Mouse (Mus musculus) CD4-positive helper T cell, adult 2 months (primary cell): ENCODE measurements around the gene Samd10.

Experiments
- DNase-seq: peaks from one replicate; pipeline ENCODE4 v3.0.0-alpha.2; 2012; ENCODE audit warnings: low read depth, missing footprints, low spot score

Gene Samd10

DNA sequence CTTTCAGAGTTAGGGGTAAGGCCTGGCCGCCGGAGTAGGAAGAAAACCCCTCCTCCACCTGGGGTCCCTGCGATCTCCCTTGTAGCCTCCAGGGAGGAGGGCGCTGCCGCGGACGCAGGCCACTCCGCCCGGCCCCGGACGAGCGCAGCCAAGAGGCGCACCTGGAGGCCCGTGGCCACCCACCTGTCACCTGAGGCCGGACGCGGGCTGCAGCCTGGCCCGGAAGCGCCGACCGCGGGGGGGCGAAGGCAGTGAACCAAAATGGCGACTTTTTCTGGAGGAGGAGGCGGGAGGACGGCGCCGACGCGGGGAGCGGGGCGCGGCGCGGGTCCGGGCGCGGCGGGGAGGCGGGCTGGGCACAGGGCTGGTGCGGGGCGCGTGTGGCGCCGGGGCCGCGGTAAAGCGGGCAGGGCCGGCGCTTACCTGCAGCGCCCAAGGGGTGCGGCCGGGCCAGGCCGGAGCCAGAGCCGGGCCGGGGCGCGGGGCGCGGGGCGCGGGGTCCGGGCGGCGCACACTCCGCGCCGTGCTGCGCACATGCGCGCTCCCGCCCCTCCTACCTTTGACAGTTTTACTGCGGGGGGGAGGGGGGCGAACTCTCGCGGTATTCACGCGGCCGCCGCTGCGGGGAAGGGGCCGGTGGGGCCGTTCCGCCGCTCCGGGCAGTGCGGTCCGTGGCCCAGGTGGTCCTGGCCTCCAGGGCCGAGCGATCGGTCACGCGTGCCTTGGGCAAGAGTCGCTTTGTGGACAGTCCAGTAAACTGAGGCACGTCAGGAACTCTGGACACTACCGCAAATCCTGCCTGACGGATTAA, 6.6 kb downstream of the Samd10 start, which contains the start of gene Zfp512b:
TSS of gene Zfp512b (minus strand) at position 573 of the 811 bp plus-strand sequence.
- peak; percentile 76 for DNase-seq

- peak; percentile 68 for DNase-seq
Measured at GRCm38 (mm10) chr2:181591528-181592085, 7.4 kb downstream of the Samd10 start, which contains the start of gene Prpf6. Gene Prpf6 (plus strand): TSS chr2:181591868.

DNA sequence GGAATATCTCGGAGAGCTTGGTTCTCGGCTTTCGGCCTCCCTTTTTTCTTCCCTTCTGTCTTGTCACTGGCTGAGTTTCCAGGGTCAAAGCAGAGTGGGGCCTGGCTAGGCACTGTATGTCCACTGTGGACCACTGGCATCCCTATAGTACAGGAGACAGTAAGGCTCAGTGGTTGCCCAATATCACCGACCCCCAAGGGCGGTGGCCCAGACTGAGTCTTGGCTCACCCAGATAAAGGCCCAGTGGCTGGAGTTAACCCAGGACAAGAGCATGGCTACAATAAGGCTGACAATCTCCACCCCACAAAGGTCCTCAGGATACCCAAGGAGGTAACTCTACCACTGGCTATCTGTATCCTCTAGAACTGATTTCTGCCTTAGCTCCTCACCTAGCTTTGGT, 8.5 kb downstream of the Samd10 start:
- no peak for DNase-seq

GRCm38 (mm10) chr2:181589732-181590105, 9.3 kb downstream of the Samd10 start:
- DNase-seq, result no peak

DNA sequence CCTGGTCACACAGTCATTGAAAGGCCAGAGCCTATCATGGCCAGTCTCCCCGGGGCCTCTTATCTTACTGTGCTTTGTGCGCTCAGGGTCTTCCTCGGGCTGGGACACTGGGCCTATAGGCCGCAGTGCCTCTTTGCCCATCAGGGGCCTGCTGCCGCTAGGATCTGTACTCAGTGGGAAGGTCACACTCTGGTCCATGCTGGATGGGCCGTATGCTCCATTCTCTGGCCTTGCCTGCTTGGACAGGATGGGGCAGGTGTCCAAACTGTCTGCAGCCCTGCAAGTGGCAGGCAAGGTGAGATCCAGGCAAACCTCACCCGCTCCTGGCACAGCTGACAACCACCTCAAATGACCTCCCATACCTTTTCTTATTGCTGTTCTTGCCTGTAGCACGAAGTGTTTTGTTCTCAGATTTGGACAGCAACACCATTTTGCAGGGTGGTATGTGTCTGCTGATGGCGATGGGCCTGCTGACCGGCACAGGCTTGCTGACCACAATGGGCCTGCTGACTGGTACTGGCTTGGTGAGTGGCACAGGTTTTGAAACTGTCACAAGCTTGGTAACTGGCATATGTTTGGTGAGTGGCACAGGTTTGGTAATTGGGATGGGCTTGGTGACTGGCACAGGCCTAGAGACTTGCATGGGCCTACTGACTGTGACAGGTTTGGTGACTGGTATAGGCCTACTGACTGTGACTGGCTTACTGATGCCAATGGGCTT, 9.8 kb downstream of the Samd10 start:
- no peak for DNase-seq

GRCm38 (mm10) chr2:181588229-181588780, 10.7 kb downstream of the Samd10 start:
- DNase-seq, result no peak

GRCm38 (mm10) chr2:181587796-181588195, 11.2 kb downstream of the Samd10 start:
- no peak for DNase-seq

DNA sequence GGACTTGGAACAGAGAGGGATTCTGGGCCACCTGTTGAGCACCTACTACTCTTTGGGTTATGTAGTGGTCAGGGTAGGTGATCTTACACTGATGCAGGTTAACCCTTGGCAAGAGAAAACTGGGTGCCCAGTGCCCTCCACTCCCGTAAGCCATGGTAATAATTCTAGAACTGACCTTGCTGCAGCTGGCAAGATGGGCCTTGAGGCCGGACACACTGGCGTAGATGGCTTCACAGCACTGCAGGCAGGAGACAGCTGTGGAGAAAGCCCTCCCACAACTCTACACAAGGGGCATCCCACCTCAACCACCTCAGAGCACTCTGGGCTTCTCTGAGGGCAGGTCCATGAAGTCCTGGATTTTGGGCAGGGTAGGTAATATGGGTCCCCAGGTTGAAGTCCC, 12.9 kb downstream of the Samd10 start:
- DNase-seq, result no peak

DNA sequence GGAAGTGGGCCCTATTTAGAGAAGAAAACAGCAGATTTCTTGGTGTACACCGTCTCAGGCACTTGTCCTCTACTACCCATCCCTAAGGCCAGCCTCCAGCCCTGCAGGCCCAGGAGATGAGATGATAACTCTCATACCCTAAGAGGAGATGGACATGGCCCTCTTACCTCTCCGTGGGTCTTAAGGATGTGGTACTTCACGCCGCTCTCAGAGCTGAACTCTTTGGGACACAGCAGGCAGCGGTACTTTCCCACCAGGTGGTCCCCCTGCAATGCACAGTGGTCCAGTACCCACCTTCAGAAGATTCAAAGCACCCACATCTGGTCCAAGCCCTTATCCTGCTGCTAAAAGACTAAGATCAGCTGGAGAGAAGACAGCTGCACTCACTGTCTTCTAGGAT, 13.5 kb downstream of the Samd10 start:
- DNase-seq, result no peak

DNA sequence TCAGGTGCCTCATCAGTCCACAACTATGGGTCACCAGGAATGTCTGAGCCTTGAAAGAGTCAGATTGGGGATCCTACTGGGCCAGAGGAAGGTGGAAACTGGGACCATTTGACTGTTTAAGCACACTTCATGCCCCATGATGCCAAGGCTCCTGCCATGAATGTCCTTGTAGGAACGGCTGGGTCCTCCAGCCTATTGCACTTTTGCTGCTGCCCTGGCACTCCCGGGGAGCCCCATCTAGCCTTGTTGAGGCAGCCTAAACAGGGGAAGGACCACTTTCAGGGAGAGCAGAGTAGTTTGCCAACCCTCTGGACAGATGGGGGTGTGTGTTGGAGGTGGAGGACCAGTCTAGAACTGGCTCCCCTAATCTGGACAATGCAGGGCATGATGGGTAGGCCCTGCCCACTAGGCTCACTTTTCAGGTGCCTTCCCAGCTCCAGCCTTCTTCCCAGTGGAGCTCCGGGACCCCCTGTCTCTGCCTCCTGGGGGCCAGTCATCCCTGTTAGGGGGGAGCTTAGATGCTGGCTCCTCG, 14.5 kb downstream of the Samd10 start, which contains the start of gene Uckl1:
TSS of gene Uckl1 (minus strand) at position 482 of the 532 bp plus-strand sequence.
- no peak for DNase-seq

GRCm38 (mm10) chr2:181583460-181584257, 15.4 kb downstream of the Samd10 start:
- DNase-seq, result no peak

DNA sequence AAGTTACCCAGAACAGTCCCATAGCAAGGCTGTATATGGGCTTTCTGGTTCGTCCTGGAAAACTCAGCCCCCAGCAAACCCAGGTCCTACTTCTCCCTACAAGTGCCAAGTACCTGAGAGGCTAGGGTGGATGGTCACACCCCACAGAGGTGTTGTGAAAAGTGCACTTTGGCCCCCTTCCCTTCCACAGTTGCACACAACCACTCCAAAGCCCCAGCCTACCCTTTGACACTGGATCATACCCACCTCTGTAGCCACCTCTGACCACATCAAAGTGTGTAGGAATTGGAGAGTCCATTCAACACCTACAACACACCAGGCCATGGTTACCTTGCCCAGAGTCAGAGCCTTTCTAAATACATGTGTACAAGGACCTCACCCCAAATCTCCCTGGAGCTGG, 16.1 kb downstream of the Samd10 start:
- no peak for DNase-seq

- no peak for DNase-seq
Measured at GRCm38 (mm10) chr2:181582358-181582757, 16.7 kb downstream of the Samd10 start.

DNA sequence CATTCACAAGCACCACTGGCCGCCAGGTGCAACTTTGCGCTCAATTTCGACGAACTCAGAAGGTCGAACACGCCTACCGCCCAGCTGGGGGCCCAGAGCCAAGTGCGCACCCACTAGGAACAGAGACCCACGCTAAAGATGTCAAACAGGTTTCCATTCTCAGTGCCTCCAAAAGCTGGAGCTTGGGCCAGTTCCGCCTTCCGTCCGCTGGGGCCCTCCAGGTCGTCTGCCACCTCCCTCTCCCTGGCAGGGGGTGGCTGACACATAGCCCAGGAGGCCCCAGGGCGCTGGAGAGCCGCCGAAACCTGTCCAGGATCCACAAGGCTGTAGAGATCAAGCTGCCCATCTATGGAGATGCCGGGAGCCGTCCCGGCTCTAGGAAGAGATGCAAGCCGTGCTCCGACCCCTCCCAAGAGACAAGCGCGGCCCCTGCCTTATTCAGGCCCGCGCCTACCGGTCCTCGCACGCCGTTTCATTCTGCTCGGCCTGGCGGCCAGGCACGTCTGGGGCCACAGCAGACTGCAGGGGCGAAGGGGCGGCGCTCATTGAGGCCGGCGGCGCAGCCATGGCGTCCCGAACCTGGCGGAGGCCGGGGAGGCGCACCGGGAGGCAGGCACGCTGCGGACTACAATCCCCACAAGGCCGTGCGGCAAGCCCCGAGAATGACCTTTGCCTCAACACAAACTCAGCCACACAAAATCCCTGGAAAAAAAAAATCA, 17.5 kb downstream of the Samd10 start:
- DNase-seq, result peak; percentile 81

DNA sequence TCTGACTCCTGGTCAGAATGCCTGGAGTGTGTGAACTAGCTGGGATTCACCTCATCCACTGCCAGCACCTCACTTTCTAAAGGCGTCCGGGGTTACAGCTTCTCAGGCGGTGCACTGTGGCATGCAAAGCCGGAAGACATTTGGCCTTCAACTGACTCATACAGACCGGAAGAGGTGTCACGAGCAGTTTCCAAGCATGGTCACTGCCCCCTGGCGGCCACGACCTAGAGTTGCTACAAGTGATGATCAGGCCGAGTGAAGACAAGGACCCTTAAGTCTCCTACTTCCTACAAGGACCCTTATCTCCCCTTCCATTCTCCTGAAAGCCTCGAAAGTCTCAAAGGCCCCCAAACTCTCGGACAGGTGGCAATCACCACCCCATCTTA, 18.0 kb downstream of the Samd10 start:
- peak; percentile 92 for DNase-seq

- DNase-seq, result no peak
Measured at GRCm38 (mm10) chr2:181580131-181580772, 18.8 kb downstream of the Samd10 start.

- DNase-seq, result no peak
Measured at GRCm38 (mm10) chr2:181579681-181580080, 19.3 kb downstream of the Samd10 start.

DNA sequence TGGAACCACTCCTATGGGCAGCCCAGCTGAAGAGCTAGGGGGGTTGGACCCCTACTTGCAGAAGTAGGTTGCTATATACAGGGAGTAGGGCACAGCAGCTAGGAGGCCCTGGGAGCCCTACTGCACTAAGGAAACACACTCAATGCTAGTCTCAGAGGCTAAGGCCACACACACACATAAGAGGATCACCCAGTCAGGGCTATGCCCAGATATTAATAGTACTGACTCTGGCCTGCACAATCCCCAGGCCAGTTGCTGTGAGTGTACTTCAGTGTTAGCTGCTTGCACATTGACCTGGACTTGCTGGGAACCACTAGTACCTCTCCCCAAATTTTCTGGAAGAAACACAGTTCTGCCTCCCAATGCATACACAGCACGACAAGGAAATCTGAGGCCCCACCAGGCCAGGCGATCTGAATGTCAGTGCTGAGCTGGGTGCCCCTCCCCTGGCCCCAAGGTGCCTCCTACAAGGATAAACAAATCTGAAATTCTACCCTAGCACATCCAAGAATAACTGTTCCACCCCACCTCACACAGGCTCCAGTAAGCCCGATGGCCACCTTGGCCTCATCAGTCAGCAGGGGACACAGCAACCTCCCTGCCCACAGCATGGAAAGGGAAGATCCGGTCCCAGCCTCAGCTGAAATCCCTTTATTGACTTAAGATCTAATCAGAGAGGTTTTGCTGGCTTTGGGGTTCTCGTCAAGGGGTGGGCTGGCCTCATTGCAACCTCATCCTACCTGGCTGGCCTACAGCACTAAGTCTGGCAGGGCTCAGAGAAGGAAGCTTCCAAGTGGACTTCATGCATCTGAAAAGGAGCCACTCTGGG, 20.0 kb downstream of the Samd10 start:
- DNase-seq, result no peak

GRCm38 (mm10) chr2:181577981-181578581, 20.9 kb downstream of the Samd10 start:
- no peak for DNase-seq
